ENCODE assay signal across 13 mouse cellular contexts in the genomic region with DNA sequence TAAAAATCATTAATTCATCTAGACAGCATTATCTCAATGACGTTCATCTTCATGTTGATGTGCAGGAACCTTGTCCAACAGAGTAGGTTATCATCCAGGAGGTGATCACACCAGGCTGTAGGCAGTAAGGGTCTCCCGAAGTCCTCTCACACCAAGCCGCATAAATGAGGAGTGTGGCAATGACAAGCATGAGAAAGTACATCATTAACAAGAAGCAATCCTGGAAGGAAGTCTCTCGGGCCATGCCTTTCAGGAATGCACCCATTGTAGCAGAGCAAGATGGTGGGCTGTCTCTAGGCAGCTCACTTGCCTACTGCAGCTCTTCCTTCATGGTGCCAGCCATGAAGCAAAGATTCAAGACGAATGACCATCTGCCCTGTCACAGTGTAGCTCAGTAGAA. TPM values are rescaled to one million over a fixed set of nuclear protein-coding genes. Genes with fewer than 3 reads are reported as not detected.
"Had no signal": no experiment of that assay in that cellular context is flagged by ENCODE, and none has a peak within 500 bp of the region (broad histone marks: within the 10 kb centered on the region; RNA-seq: fewer than 3 reads in every experiment).

No protein-coding gene starts in this region.

- ATAC-seq: liver, embryonic 12.5 days; midbrain, embryonic 15.5 days had no signal

- H3K27ac ChIP-seq: hindbrain, embryonic 15.5 days; layer of hippocampus, adult 2 months; limb, embryonic 12.5 days; liver, embryonic 12.5 days; lung, embryonic 15.5 days; macrophage; midbrain, embryonic 15.5 days; neural tube, embryonic 12.5 days had no signal

- H3K9me3 ChIP-seq: hindbrain, embryonic 15.5 days; limb, embryonic 12.5 days; liver, embryonic 12.5 days; lung, embryonic 15.5 days; midbrain, embryonic 15.5 days; neural tube, embryonic 12.5 days had no signal

- H3K4me1 ChIP-seq: hindbrain, embryonic 15.5 days; limb, embryonic 12.5 days; lung, embryonic 15.5 days; midbrain, embryonic 15.5 days; neural tube, embryonic 12.5 days had no signal

- H3K9ac ChIP-seq: hindbrain, embryonic 15.5 days; limb, embryonic 12.5 days; liver, embryonic 12.5 days; lung, embryonic 15.5 days; midbrain, embryonic 15.5 days; neural tube, embryonic 12.5 days had no signal

- H3K36me3 ChIP-seq: hindbrain, embryonic 15.5 days; limb, embryonic 12.5 days; liver, embryonic 12.5 days; lung, embryonic 15.5 days; midbrain, embryonic 15.5 days; neural tube, embryonic 12.5 days had no signal

- H3K27me3 ChIP-seq: hindbrain, embryonic 15.5 days; limb, embryonic 12.5 days; liver, embryonic 12.5 days; lung, embryonic 15.5 days; midbrain, embryonic 15.5 days; neural tube, embryonic 12.5 days had no signal

- H3K4me3 ChIP-seq: hindbrain, embryonic 15.5 days; layer of hippocampus, adult 2 months; limb, embryonic 12.5 days; liver, embryonic 12.5 days; lung, embryonic 15.5 days; megakaryocyte, embryonic 14.5 days; midbrain, embryonic 15.5 days; neural tube, embryonic 12.5 days had no signal

- DNase-seq: lung, postnatal 14 days; spleen, adult 18-20 months; thymus, postnatal 36 days had no signal

- H3K4me2 ChIP-seq: hindbrain, embryonic 15.5 days; limb, embryonic 12.5 days; liver, embryonic 12.5 days; lung, embryonic 15.5 days; midbrain, embryonic 11.5 days; midbrain, embryonic 15.5 days; neural tube, embryonic 12.5 days had no signal

RNA-seq across cellular contexts. Expression of a gene that starts 35.2 kb away (rescaled TPM):
- polyA plus RNA-seq: macrophage had no signal
